Mouse (Mus musculus): Measurements from ENCODE around the gene Ndufs3. TPM values are rescaled to one million over a fixed set of nuclear protein-coding genes. Genes with fewer than 3 reads are reported as not detected.

The Ndufs3 gene
- total and polyA plus RNA-seq, 3 experiments: 134 to 193 TPM; not detected in 1

DNA sequence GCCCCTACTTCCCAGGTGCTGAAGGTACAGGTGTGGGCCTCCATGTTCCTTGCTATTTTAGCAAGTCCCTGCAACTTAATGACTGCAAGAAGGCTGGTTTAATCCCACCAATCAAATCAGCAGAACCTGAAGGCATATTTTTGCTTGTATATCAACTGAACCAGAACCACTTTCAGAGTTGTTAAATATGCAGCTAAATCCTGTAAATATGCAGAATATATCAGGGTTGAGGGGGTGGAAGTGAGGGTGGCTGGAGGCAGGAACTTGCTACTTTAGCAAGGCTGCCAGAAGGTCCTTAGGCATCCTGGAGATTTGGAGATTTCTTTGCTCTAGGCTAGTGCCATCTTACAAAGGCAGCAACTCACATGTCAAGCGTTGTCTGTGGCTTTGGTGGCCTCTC, 10.9 kb upstream of the Ndufs3 start:
- DNase-seq (ENCODE audit: low read depth, low spot score): no peak
- Histone ChIP-seq H3K9ac (ENCODE audit: control insufficient read depth, low read depth, low read length, poor library complexity, severe bottlenecking) (no peak overlapping the region), H3K4me3 (ENCODE audit: control insufficient read depth in 1 of 2, insufficient read depth in 1 of 2, low read depth in 2 of 2, low read length in 2 of 2) (no peak overlapping the region), H3K36me3 (ENCODE audit: control insufficient read depth in 1 of 2, insufficient read depth in 2 of 2, low read length in 2 of 2) (peaks cover 0 to 15% of the 10 kb centered on the region in 2 experiments; a peak in 3 of 4 replicates), H3K4me1 (ENCODE audit: control insufficient read depth in 1 of 2, insufficient read depth in 2 of 2, low read length in 2 of 2) (peaks cover 0 to 5% of the 10 kb centered on the region in 2 experiments; a peak in 3 of 4 replicates), H3K27ac (ENCODE audit: control insufficient read depth, low read depth, low read length) (no peak overlapping the region), H3K79me2 (ENCODE audit: control insufficient read depth, insufficient read depth, low read length, poor library complexity) (peaks cover 31% of the 10 kb centered on the region), H3K27me3 (ENCODE audit: control insufficient read depth in 1 of 2, insufficient read depth in 2 of 2, low read length in 2 of 2) (no peaks in the 10 kb centered on the region), H3K9me3 (replicated peaks; ENCODE audit: insufficient read depth, low read length) (no peaks in the 10 kb centered on the region)
- TF ChIP-seq NELFE (IDR thresholded peaks at IDR 0.05; ENCODE audit: low read depth, low read length): no peak

DNA sequence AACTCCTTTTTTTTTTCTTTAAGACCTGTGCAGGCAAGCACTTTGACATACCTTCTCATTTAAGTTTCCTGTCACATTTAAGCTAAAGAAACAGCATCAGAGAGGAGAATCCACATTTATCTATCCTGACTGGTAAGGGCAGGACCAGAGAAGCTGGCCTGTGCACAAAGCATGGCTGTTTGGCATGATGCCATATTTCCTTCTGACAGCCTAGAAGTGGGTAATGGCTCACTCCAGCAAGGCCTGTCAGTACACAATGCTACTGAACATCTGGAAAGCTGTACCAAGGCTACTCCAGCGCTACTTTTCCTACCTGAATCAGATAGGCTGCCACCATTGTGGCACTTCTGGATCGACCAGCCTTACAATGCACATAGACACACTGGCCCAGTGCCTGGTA, 9.0 kb upstream of the Ndufs3 start:
- Histone ChIP-seq H3K79me2 (ENCODE audit: control insufficient read depth, insufficient read depth, low read length, poor library complexity) (peaks cover 31% of the 10 kb centered on the region), H3K27ac (ENCODE audit: control insufficient read depth, low read depth, low read length) (no peak overlapping the region), H3K4me3 (ENCODE audit: control insufficient read depth in 1 of 2, insufficient read depth in 1 of 2, low read depth in 2 of 2, low read length in 2 of 2) (no peak overlapping the region), H3K4me1 (ENCODE audit: control insufficient read depth in 1 of 2, insufficient read depth in 2 of 2, low read length in 2 of 2) (peaks cover 0 to 5% of the 10 kb centered on the region in 2 experiments; a peak in 3 of 4 replicates), H3K9me3 (replicated peaks; ENCODE audit: insufficient read depth, low read length) (no peaks in the 10 kb centered on the region), H3K27me3 (ENCODE audit: control insufficient read depth in 1 of 2, insufficient read depth in 2 of 2, low read length in 2 of 2) (no peaks in the 10 kb centered on the region), H3K9ac (ENCODE audit: control insufficient read depth, low read depth, low read length, poor library complexity, severe bottlenecking) (no peak overlapping the region), H3K36me3 (ENCODE audit: control insufficient read depth in 1 of 2, insufficient read depth in 2 of 2, low read length in 2 of 2) (peaks cover 5 to 15% of the 10 kb centered on the region in 2 experiments)
- peak; percentile 58 for DNase-seq (ENCODE audit: low read depth, low spot score)
- TF ChIP-seq ZMIZ1 (IDR thresholded peaks at IDR 0.05; ENCODE audit: low read depth, low read length): no peak
- 0 out of 2 replicates have a peak, but pooled peaks have one; percentile 43 for TF ChIP-seq MYC (IDR thresholded peaks at IDR 0.05; ENCODE audit: low read depth, low read length)
- peak; percentile 60 for TF ChIP-seq MXI1 (IDR thresholded peaks at IDR 0.05; ENCODE audit: low read depth, low read length)
- no peak for TF ChIP-seq RAD21 (IDR thresholded peaks at IDR 0.05; ENCODE audit: low read depth, low read length)
- no peak for TF ChIP-seq POLR2AphosphoS2 (IDR thresholded peaks at IDR 0.05; ENCODE audit: low read length)

DNA sequence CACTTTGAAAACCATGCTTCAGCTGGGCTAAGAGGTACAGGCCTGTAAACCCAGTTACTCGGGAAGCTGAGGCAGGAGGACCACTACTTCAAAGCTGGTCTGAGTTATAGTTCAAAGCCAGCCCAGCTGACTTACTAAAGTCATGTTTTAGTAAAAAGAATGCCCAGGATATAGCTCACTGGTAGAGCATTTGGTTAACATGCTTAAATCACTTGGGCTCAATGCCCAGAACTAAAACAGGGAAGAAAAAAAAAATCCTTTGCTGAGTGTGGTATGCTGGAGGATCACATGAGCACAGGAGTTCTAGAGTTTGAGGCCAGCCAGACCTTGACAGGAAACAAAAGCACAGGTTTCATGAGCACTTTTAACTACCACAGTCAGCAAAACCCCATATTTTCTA, 7.0 kb upstream of the Ndufs3 start:
- no peaks in the 10 kb centered on the region for H3K27me3 ChIP-seq (ENCODE audit: control insufficient read depth in 1 of 2, insufficient read depth in 2 of 2, low read length in 2 of 2)
- H3K27ac ChIP-seq (ENCODE audit: control insufficient read depth, low read depth, low read length): no peak overlapping the region
- H3K4me3 ChIP-seq (ENCODE audit: control insufficient read depth in 1 of 2, insufficient read depth in 1 of 2, low read depth in 2 of 2, low read length in 2 of 2): no peak overlapping the region
- H3K36me3 ChIP-seq (ENCODE audit: control insufficient read depth in 1 of 2, insufficient read depth in 2 of 2, low read length in 2 of 2): peaks cover 7 to 14% of the 10 kb centered on the region in 2 experiments
- peaks cover 0 to 3% of the 10 kb centered on the region in 2 experiments; a peak in 3 of 4 replicates for H3K4me1 ChIP-seq (ENCODE audit: control insufficient read depth in 1 of 2, insufficient read depth in 2 of 2, low read length in 2 of 2)
- TF ChIP-seq USF1 (IDR thresholded peaks at IDR 0.05; ENCODE audit: low read depth, low read length) (0 out of 2 replicates have a peak, but pooled peaks have one; percentile 6), SIN3A (IDR thresholded peaks at IDR 0.05; ENCODE audit: low read length) (no peak)
- no peaks in the 10 kb centered on the region for H3K9me3 ChIP-seq (replicated peaks; ENCODE audit: insufficient read depth, low read length)
- no peak overlapping the region for H3K9ac ChIP-seq (ENCODE audit: control insufficient read depth, low read depth, low read length, poor library complexity, severe bottlenecking)
- no peak for DNase-seq (ENCODE audit: low read depth, low spot score)
- peaks cover 15% of the 10 kb centered on the region for H3K79me2 ChIP-seq (ENCODE audit: control insufficient read depth, insufficient read depth, low read length, poor library complexity)

DNA sequence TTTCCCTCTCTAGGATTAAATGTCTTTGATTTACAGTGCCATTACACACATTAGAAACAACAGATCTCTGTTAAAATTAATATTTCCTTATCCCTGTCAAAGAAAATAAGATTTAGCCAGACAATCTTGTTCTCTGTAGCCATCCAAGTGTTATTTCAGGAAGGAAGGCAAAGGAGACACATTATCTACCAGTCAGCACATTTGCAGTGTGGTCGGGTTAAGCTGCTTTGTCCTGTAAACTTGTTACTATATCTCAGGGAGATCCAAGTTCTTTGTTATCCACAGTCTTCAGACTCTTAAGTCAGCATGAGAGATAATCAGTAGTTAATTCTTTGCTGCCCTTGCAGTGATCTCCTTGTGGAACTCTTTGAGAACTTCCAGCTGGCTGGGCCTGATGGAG, 6.2 kb upstream of the Ndufs3 start:
- H3K4me3 ChIP-seq (ENCODE audit: control insufficient read depth in 1 of 2, insufficient read depth in 1 of 2, low read depth in 2 of 2, low read length in 2 of 2): no peak overlapping the region
- peaks cover 8% of the 10 kb centered on the region for H3K79me2 ChIP-seq (ENCODE audit: control insufficient read depth, insufficient read depth, low read length, poor library complexity)
- no peak overlapping the region for H3K27ac ChIP-seq (ENCODE audit: control insufficient read depth, low read depth, low read length)
- TF ChIP-seq MAFK (IDR thresholded peaks at IDR 0.05; ENCODE audit: borderline replicate concordance, low read depth, low read length) (0 out of 2 replicates have a peak, but pooled peaks have one; percentile 9), EP300 (IDR thresholded peaks at IDR 0.05; ENCODE audit: low read depth in 1 of 2, low read length in 2 of 2) (peak in 1 of 2 experiments; percentile 17; a peak in 1 of 4 replicates), CTCF (IDR thresholded peaks at IDR 0.05 in 2 of 3, conservative IDR thresholded peaks at IDR 0.05 in 1 of 3; ENCODE audit: control insufficient read depth in 1 of 3, insufficient read depth in 1 of 3, low read depth in 2 of 3, low read length in 3 of 3, poor library complexity in 1 of 3, severe bottlenecking in 1 of 3) (no peak), POLR2A (IDR thresholded peaks at IDR 0.05; ENCODE audit: control insufficient read depth in 1 of 2, insufficient read depth in 1 of 2, low read depth in 1 of 2, low read length in 2 of 2, poor library complexity in 1 of 2) (no peak), POLR2AphosphoS2 (IDR thresholded peaks at IDR 0.05; ENCODE audit: low read length) (peak; percentile 54), TCF12 (IDR thresholded peaks at IDR 0.05; ENCODE audit: low read depth, low read length) (peak; percentile 19; the same call in 1 of the 2 replicates), SIN3A (IDR thresholded peaks at IDR 0.05; ENCODE audit: low read length) (no peak)
- peaks cover 6 to 7% of the 10 kb centered on the region in 2 experiments for H3K36me3 ChIP-seq (ENCODE audit: control insufficient read depth in 1 of 2, insufficient read depth in 2 of 2, low read length in 2 of 2)
- H3K9me3 ChIP-seq (replicated peaks; ENCODE audit: insufficient read depth, low read length): no peaks in the 10 kb centered on the region
- no peaks in the 10 kb centered on the region; a peak in 2 of 4 replicates for H3K4me1 ChIP-seq (ENCODE audit: control insufficient read depth in 1 of 2, insufficient read depth in 2 of 2, low read length in 2 of 2)
- no peak overlapping the region for H3K9ac ChIP-seq (ENCODE audit: control insufficient read depth, low read depth, low read length, poor library complexity, severe bottlenecking)
- no peak for DNase-seq (ENCODE audit: low read depth, low spot score)
- H3K27me3 ChIP-seq (ENCODE audit: control insufficient read depth in 1 of 2, insufficient read depth in 2 of 2, low read length in 2 of 2): no peaks in the 10 kb centered on the region
